Mouse (Mus musculus) CD8-positive naive resting alpha-beta T cell, adult 2 months (primary cell): ENCODE results near the gene Uevld.

ENCODE experiments used
- DNase-seq, 2 experiments: peaks; one replicate each; pipeline ENCODE4 v3.0.0; 2022; ENCODE audit warnings: low read depth in 2 of 2, low spot score in 2 of 2

Uevld gene

DNA sequence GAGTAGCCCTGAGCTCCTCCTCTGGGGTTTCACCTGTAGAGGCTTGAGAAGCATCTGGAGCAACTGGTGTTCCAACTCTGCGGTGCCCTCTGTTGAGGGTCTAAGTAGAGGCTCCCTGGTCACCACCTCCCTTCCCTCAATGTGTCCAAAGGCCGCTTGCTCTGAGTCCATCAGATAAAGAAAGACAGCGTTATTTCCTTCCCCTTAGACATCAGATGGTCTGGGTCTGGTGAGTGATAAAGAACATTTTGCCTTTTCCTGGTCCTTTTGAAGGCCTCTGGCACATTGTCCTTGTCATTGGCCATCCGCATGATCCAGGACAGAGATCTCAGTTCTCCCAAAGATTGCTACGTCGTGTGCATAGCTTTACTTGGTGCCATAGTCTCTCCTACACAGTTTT lies 81.1 kb downstream of the Uevld start:
- no peak for DNase-seq

DNA sequence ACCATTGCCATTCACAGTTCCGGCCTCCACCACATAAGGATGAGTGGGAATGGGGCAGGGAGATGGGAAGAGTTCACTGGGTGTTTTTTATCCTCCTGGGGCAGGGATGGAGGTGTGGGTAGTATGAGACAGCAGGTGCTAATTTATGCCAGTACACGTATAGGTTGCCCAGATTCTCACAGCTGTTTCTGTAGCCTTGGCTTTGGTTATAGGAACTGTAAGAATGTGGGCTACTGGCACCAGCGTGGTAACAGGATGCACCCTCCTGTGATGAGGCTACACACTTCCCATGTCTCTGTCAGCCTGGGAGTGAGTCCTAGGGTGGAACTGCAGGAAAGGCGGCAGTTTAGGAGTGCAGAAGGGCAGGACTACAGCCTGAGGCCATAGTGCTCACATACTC lies 81.5 kb downstream of the Uevld start:
- DNase-seq, result no peak
